Mouse (Mus musculus): ENCODE results near the gene Olfr243.
"Not testable (repeated sequence)": the region's sequence is repeated elsewhere in the genome, so short reads cannot be mapped to it uniquely, and the experiment has no call there.

Gene Olfr243

GRCm38 (mm10) chr7:103714371-103714770 lies at the start of gene Olfr243:
Olfr243 (plus strand) TSS chr7:103714671.
- in situ Hi-C loops (cut with MboI; ENCODE audit: low pct_unique_long_range_greater_than_20kb in 1 of 2, low sequenced_read_pairs in 2 of 2, unreplicated experiment in 1 of 2), result no loop called here

GRCm38 (mm10) chr7:103671091-103671490 lies 43.4 kb upstream of the Olfr243 start, which contains the start of gene Olfr624:
Olfr624 (minus strand) TSS chr7:103671191.
- in situ Hi-C loops (cut with MboI; ENCODE audit: low pct_unique_long_range_greater_than_20kb in 1 of 2, low sequenced_read_pairs in 2 of 2, unreplicated experiment in 1 of 2), result no loop called here

- in situ Hi-C loops (cut with MboI; ENCODE audit: low pct_unique_long_range_greater_than_20kb in 1 of 2, low sequenced_read_pairs in 2 of 2, unreplicated experiment in 1 of 2), result no loop called here
Measured at GRCm38 (mm10) chr7:103682420-103682819, 32.1 kb upstream of the Olfr243 start, which contains the start of gene Olfr625-ps1. Olfr625-ps1 (plus strand) TSS chr7:103682720.

- in situ Hi-C loops (cut with MboI; ENCODE audit: low pct_unique_long_range_greater_than_20kb in 1 of 2, low sequenced_read_pairs in 2 of 2, unreplicated experiment in 1 of 2), result no loop called here
Measured at GRCm38 (mm10) chr7:103699469-103699868, 15.0 kb upstream of the Olfr243 start.

- in situ Hi-C loops (cut with MboI; ENCODE audit: low pct_unique_long_range_greater_than_20kb in 1 of 2, low sequenced_read_pairs in 2 of 2, unreplicated experiment in 1 of 2), result no loop called here
Measured at GRCm38 (mm10) chr7:103712024-103712423, 2.4 kb upstream of the Olfr243 start.

- in situ Hi-C loops (cut with MboI; ENCODE audit: low pct_unique_long_range_greater_than_20kb in 1 of 2, low sequenced_read_pairs in 2 of 2, unreplicated experiment in 1 of 2), result not testable (repeated sequence)
Measured at GRCm38 (mm10) chr7:103716398-103716797, 1.9 kb downstream of the Olfr243 start.

- in situ Hi-C loops (cut with MboI; ENCODE audit: low pct_unique_long_range_greater_than_20kb in 1 of 2, low sequenced_read_pairs in 2 of 2, unreplicated experiment in 1 of 2), result no loop called here
Measured at GRCm38 (mm10) chr7:103730074-103730473, 15.6 kb downstream of the Olfr243 start, which contains the start of gene Olfr628. Olfr628 (plus strand) TSS chr7:103730374.

GRCm38 (mm10) chr7:103744843-103745242 lies 30.4 kb downstream of the Olfr243 start, which contains the start of gene Olfr629:
Olfr629 (minus strand) TSS chr7:103744943.
- in situ Hi-C loops (cut with MboI; ENCODE audit: low pct_unique_long_range_greater_than_20kb in 1 of 2, low sequenced_read_pairs in 2 of 2, unreplicated experiment in 1 of 2), result no loop called here

GRCm38 (mm10) chr7:103757233-103757632 lies 42.8 kb downstream of the Olfr243 start, which contains the start of gene Olfr630:
Olfr630 (minus strand) TSS chr7:103757333.
- in situ Hi-C loops (cut with MboI; ENCODE audit: low pct_unique_long_range_greater_than_20kb in 1 of 2, low sequenced_read_pairs in 2 of 2, unreplicated experiment in 1 of 2), result no loop called here

GRCm38 (mm10) chr7:103762212-103762611 lies 47.7 kb downstream of the Olfr243 start:
- in situ Hi-C loops (cut with MboI; ENCODE audit: low pct_unique_long_range_greater_than_20kb in 1 of 2, low sequenced_read_pairs in 2 of 2, unreplicated experiment in 1 of 2), result not testable (repeated sequence)

GRCm38 (mm10) chr7:103767687-103768086 lies 53.2 kb downstream of the Olfr243 start:
- in situ Hi-C loops (cut with MboI; ENCODE audit: low pct_unique_long_range_greater_than_20kb in 1 of 2, low sequenced_read_pairs in 2 of 2, unreplicated experiment in 1 of 2), result not testable (repeated sequence)
